Mouse (Mus musculus): ENCODE data around the gene Ppil1.

DNA sequence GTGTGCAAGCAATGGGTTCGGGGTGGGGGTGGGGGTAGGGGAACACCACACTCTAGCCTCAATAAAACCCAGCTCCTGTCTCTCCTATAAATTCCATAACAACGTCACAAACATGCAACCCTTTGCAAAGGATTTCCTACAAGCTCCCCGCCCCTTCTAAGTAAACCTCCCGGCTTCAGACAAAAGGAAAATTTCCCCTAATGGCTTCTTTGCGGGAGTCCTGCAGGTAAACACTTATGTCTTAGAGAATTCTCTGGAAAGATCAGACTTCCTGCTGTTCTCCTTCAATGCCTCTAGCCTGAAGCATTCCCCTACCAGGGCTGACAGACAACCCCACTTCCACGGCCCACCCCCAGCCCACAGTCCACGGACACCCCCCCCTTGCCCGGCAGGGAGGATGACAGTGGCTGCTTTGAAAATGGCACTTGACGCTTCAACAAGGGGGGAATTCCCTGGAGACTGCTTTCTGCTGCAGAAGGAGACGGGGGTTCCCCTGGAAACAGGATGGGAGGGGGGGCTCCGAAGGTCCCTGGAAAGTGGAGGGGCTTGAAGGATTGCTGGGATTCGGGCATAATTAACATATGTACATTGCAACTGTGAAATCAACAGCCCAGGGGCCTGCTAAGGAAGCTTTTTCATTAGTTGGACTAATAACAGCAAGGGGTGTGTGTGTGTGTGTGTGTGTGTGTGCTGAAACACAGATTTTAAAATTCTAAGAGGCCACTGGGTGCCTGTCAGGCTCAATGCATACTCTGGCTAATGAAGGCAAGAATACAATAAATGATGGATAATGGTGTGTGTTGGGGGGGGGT, 50.4 kb downstream of the Ppil1 start:
- TF ChIP-seq CTCF (IDR thresholded peaks at IDR 0.05; ENCODE audit: insufficient read depth, low read depth, low read length) (no peak), POLR2A (IDR thresholded peaks at IDR 0.05; ENCODE audit: insufficient read depth, low read depth, low read length) (no peak)
